Mouse (Mus musculus): Measurements from ENCODE around the gene Pnpla8. TPM values are rescaled to one million over a fixed set of nuclear protein-coding genes. Genes with fewer than 3 reads are reported as not detected.

The Pnpla8 gene
- polyA plus RNA-seq, 1 experiment from 2014 or later, result 72.6 TPM

- 32% methylated on average over 9 of the region's 9 CpGs for WGBS
- H3K4me3 ChIP-seq (ENCODE audit: low read depth, low read length), result no peak overlapping the region
- DNase-seq (ENCODE audit: low spot score), result peak; percentile 3
Measured at GRCm38 (mm10) chr12:44283378-44283777, 62.2 kb downstream of the Pnpla8 start.

GRCm38 (mm10) chr12:44286992-44287391 is 65.8 kb downstream of the Pnpla8 start:
- WGBS, result 93% methylated on average over 8 of the region's 8 CpGs
- Histone ChIP-seq H3K4me1 (ENCODE audit: control insufficient read depth, insufficient read depth, low read length) (no peaks in the 10 kb centered on the region), H3K4me3 (ENCODE audit: low read depth, low read length) (no peak overlapping the region), H3K27me3 (ENCODE audit: control insufficient read depth, insufficient read depth, low read length) (no peaks in the 10 kb centered on the region), H3K9ac (replicated peaks; ENCODE audit: low read length) (no peak overlapping the region), H3K4me2 (ENCODE audit: low read depth, low read length) (no peak overlapping the region), H3K36me3 (replicated peaks; ENCODE audit: control insufficient read depth, insufficient read depth, low read depth, low read length) (no peaks in the 10 kb centered on the region), H3K9me3 (replicated peaks; ENCODE audit: control insufficient read depth, low read length) (no peaks in the 10 kb centered on the region), H3K27ac (replicated peaks; ENCODE audit: low read depth, low read length) (no peak overlapping the region)
- DNase-seq (ENCODE audit: low spot score), result no peak
- ATAC-seq (replicated peaks; ENCODE audit: insufficient number of reproducible peaks, low FRiP score, low TSS enrichment, low read depth), result no peak

More at GRCm38 (mm10) chr12:44283378-44283777, 62.2 kb downstream of the Pnpla8 start:
- H3K9ac ChIP-seq (replicated peaks; ENCODE audit: low read length), result no peak overlapping the region
- H3K4me2 ChIP-seq (ENCODE audit: low read depth, low read length), result no peak overlapping the region
- H3K9me3 ChIP-seq (replicated peaks; ENCODE audit: control insufficient read depth, low read length), result no peaks in the 10 kb centered on the region
- no peaks in the 10 kb centered on the region for H3K4me1 ChIP-seq (ENCODE audit: control insufficient read depth, insufficient read depth, low read length)
- no peak for ATAC-seq (replicated peaks; ENCODE audit: insufficient number of reproducible peaks, low FRiP score, low TSS enrichment, low read depth)
- H3K27ac ChIP-seq (replicated peaks; ENCODE audit: low read depth, low read length), result no peak overlapping the region
- H3K27me3 ChIP-seq (ENCODE audit: control insufficient read depth, insufficient read depth, low read length), result no peaks in the 10 kb centered on the region
- no peaks in the 10 kb centered on the region for H3K36me3 ChIP-seq (replicated peaks; ENCODE audit: control insufficient read depth, insufficient read depth, low read depth, low read length)

- Histone ChIP-seq H3K9me3 (replicated peaks; ENCODE audit: control insufficient read depth, low read length) (no peaks in the 10 kb centered on the region), H3K36me3 (replicated peaks; ENCODE audit: control insufficient read depth, insufficient read depth, low read depth, low read length) (no peaks in the 10 kb centered on the region), H3K27me3 (ENCODE audit: control insufficient read depth, insufficient read depth, low read length) (no peaks in the 10 kb centered on the region), H3K4me1 (ENCODE audit: control insufficient read depth, insufficient read depth, low read length) (no peaks in the 10 kb centered on the region), H3K9ac (replicated peaks; ENCODE audit: low read length) (no peak overlapping the region), H3K4me3 (ENCODE audit: low read depth, low read length) (no peak overlapping the region), H3K27ac (replicated peaks; ENCODE audit: low read depth, low read length) (no peak overlapping the region), H3K4me2 (ENCODE audit: low read depth, low read length) (no peak overlapping the region)
- ATAC-seq (replicated peaks; ENCODE audit: insufficient number of reproducible peaks, low FRiP score, low TSS enrichment, low read depth) (no peak), DNase-seq (ENCODE audit: low spot score) (peak; percentile 80)
Measured at GRCm38 (mm10) chr12:44292281-44292680, 71.1 kb downstream of the Pnpla8 start.

- no peak for ATAC-seq (replicated peaks; ENCODE audit: insufficient number of reproducible peaks, low FRiP score, low TSS enrichment, low read depth)
- H3K27me3 ChIP-seq (ENCODE audit: control insufficient read depth, insufficient read depth, low read length), result no peaks in the 10 kb centered on the region
- H3K4me3 ChIP-seq (ENCODE audit: low read depth, low read length), result no peak overlapping the region
- DNase-seq (ENCODE audit: low spot score), result no peak
- H3K4me1 ChIP-seq (ENCODE audit: control insufficient read depth, insufficient read depth, low read length), result no peaks in the 10 kb centered on the region
- H3K9ac ChIP-seq (replicated peaks; ENCODE audit: low read length), result no peak overlapping the region
- no peak overlapping the region for H3K4me2 ChIP-seq (ENCODE audit: low read depth, low read length)
- no peaks in the 10 kb centered on the region for H3K9me3 ChIP-seq (replicated peaks; ENCODE audit: control insufficient read depth, low read length)
- H3K36me3 ChIP-seq (replicated peaks; ENCODE audit: control insufficient read depth, insufficient read depth, low read depth, low read length), result no peaks in the 10 kb centered on the region
- H3K27ac ChIP-seq (replicated peaks; ENCODE audit: low read depth, low read length), result no peak overlapping the region
Measured at GRCm38 (mm10) chr12:44300793-44301192, 79.6 kb downstream of the Pnpla8 start.

- Histone ChIP-seq H3K4me2 (ENCODE audit: low read depth, low read length) (no peak overlapping the region), H3K9ac (replicated peaks; ENCODE audit: low read length) (no peak overlapping the region), H3K27ac (replicated peaks; ENCODE audit: low read depth, low read length) (no peak overlapping the region), H3K4me3 (ENCODE audit: low read depth, low read length) (no peak overlapping the region), H3K36me3 (replicated peaks; ENCODE audit: control insufficient read depth, insufficient read depth, low read depth, low read length) (peaks cover 2% of the 10 kb centered on the region; the same call in 1 of the 2 replicates), H3K9me3 (replicated peaks; ENCODE audit: control insufficient read depth, low read length) (no peaks in the 10 kb centered on the region), H3K4me1 (ENCODE audit: control insufficient read depth, insufficient read depth, low read length) (no peaks in the 10 kb centered on the region), H3K27me3 (ENCODE audit: control insufficient read depth, insufficient read depth, low read length) (no peaks in the 10 kb centered on the region)
- 94% methylated on average over 1 of the region's 1 CpGs for WGBS
- ATAC-seq (replicated peaks; ENCODE audit: insufficient number of reproducible peaks, low FRiP score, low TSS enrichment, low read depth) (no peak), DNase-seq (ENCODE audit: low spot score) (no peak)
Measured at GRCm38 (mm10) chr12:44304012-44304411, 82.8 kb downstream of the Pnpla8 start.

- Histone ChIP-seq H3K9ac (replicated peaks; ENCODE audit: low read length) (no peak overlapping the region), H3K4me2 (ENCODE audit: low read depth, low read length) (no peak overlapping the region), H3K4me1 (ENCODE audit: control insufficient read depth, insufficient read depth, low read length) (no peaks in the 10 kb centered on the region), H3K9me3 (replicated peaks; ENCODE audit: control insufficient read depth, low read length) (no peaks in the 10 kb centered on the region), H3K36me3 (replicated peaks; ENCODE audit: control insufficient read depth, insufficient read depth, low read depth, low read length) (peaks cover 2% of the 10 kb centered on the region; the same call in 1 of the 2 replicates), H3K4me3 (ENCODE audit: low read depth, low read length) (no peak overlapping the region), H3K27ac (replicated peaks; ENCODE audit: low read depth, low read length) (no peak overlapping the region), H3K27me3 (ENCODE audit: control insufficient read depth, insufficient read depth, low read length) (no peaks in the 10 kb centered on the region)
- ATAC-seq (replicated peaks; ENCODE audit: insufficient number of reproducible peaks, low FRiP score, low TSS enrichment, low read depth), result no peak
- 79% methylated on average over 5 of the region's 5 CpGs for WGBS
- DNase-seq (ENCODE audit: low spot score), result no peak
Measured at GRCm38 (mm10) chr12:44304869-44305268, 83.7 kb downstream of the Pnpla8 start.

GRCm38 (mm10) chr12:44308221-44308620 is 87.1 kb downstream of the Pnpla8 start:
- Histone ChIP-seq H3K4me3 (ENCODE audit: low read depth, low read length) (no peak overlapping the region), H3K27me3 (ENCODE audit: control insufficient read depth, insufficient read depth, low read length) (no peaks in the 10 kb centered on the region), H3K4me2 (ENCODE audit: low read depth, low read length) (no peak overlapping the region), H3K9ac (replicated peaks; ENCODE audit: low read length) (no peak overlapping the region), H3K9me3 (replicated peaks; ENCODE audit: control insufficient read depth, low read length) (no peaks in the 10 kb centered on the region), H3K27ac (replicated peaks; ENCODE audit: low read depth, low read length) (no peak overlapping the region), H3K36me3 (replicated peaks; ENCODE audit: control insufficient read depth, insufficient read depth, low read depth, low read length) (peaks cover 2% of the 10 kb centered on the region; the same call in 1 of the 2 replicates), H3K4me1 (ENCODE audit: control insufficient read depth, insufficient read depth, low read length) (no peaks in the 10 kb centered on the region)
- 89% methylated on average over 3 of the region's 3 CpGs for WGBS
- DNase-seq (ENCODE audit: low spot score) (no peak), ATAC-seq (replicated peaks; ENCODE audit: insufficient number of reproducible peaks, low FRiP score, low TSS enrichment, low read depth) (no peak)

GRCm38 (mm10) chr12:44315212-44315611 is 94.0 kb downstream of the Pnpla8 start:
- ATAC-seq (replicated peaks; ENCODE audit: insufficient number of reproducible peaks, low FRiP score, low TSS enrichment, low read depth), result no peak
- Histone ChIP-seq H3K4me2 (ENCODE audit: low read depth, low read length) (no peak overlapping the region), H3K27ac (replicated peaks; ENCODE audit: low read depth, low read length) (no peak overlapping the region), H3K36me3 (replicated peaks; ENCODE audit: control insufficient read depth, insufficient read depth, low read depth, low read length) (no peaks in the 10 kb centered on the region), H3K9ac (replicated peaks; ENCODE audit: low read length) (no peak overlapping the region), H3K27me3 (ENCODE audit: control insufficient read depth, insufficient read depth, low read length) (no peaks in the 10 kb centered on the region), H3K4me3 (ENCODE audit: low read depth, low read length) (no peak overlapping the region), H3K9me3 (replicated peaks; ENCODE audit: control insufficient read depth, low read length) (no peaks in the 10 kb centered on the region), H3K4me1 (ENCODE audit: control insufficient read depth, insufficient read depth, low read length) (no peaks in the 10 kb centered on the region)
- WGBS, result 90% methylated on average over 2 of the region's 2 CpGs
- no peak for DNase-seq (ENCODE audit: low spot score)

Measured in embryonic facial prominence, embryonic 11.5 days (tissue).